Mouse (Mus musculus) spleen, postnatal 36 days (tissue): ENCODE data around the gene Olfr775.

Experiments
- DNase-seq, 2 experiments: peaks; one replicate each; pipeline ENCODE4 v3.0.0; 2022; ENCODE audit warnings: low spot score in 2 of 2, mixed read lengths in 1 of 2

Olfr775 gene

GRCm38 (mm10) chr10:129248112-129248511 is at the start of gene Olfr775:
Gene Olfr775, plus strand, starts transcription at chr10:129248412.
- DNase-seq, result no peak

- DNase-seq, result no peak
Observed at GRCm38 (mm10) chr10:129230737-129231136, 17.5 kb upstream of the Olfr775 start.

GRCm38 (mm10) chr10:129235904-129236303 is 12.3 kb upstream of the Olfr775 start, which contains the start of gene Olfr774:
Gene Olfr774, plus strand, starts transcription at chr10:129236204.
- no peak for DNase-seq

- no peak for DNase-seq
Observed at GRCm38 (mm10) chr10:129258827-129259226, 10.6 kb downstream of the Olfr775 start, which contains the start of gene Olfr776. Gene Olfr776, plus strand, starts transcription at chr10:129259127.

- no peak for DNase-seq
Observed at GRCm38 (mm10) chr10:129271081-129271535, 22.9 kb downstream of the Olfr775 start, which contains the start of gene Olfr777. Gene Olfr777, minus strand, starts transcription at chr10:129271485.
